Mouse (Mus musculus): ENCODE measurements around the gene Gstm3.

The Gstm3 gene

GRCm38 (mm10) chr3:107929243-107929642 is 39.8 kb downstream of the Gstm3 start:
- peak; percentile 40 for DNase-seq (ENCODE audit: low read depth)

DNA sequence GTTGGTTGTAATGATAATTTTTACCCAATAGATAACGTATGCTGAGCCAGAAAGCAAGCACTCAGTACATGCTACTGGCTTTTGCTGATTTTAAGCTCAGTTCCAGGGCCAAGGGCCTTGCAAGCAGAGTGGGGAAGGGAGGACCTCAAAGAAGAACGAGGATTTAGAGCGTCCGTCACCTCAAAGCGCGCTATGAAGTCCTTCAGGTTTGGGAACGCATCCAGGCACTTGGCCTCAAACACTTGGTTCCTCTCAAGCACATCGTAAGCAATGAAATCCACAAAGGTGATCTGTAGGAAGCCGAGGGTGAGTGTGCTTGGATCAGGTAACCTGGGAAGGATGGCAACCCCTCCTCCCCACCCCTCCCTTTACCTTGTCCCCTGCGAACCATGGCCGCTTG is 40.4 kb downstream of the Gstm3 start:
- no peak for DNase-seq (ENCODE audit: low read depth)

DNA sequence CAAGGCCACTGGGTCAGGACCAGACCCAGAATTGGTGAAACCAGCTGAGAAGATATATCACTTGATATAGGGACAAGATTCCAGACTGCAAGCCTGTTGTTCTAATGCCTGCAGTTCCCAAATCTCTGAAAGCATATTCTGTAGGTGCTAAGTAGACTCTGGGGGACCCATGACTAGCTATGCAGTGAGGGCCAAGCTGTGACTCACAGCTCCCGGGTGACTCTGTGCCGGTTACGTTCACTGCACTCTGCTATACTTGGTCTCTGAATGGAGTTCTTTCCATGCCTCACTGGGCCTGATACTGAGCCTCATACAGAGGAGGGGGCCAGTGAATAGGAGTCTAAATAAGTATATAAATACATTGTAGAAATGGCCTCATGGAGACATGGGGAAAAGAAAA is 41.2 kb downstream of the Gstm3 start:
- peak; percentile 73 for DNase-seq (ENCODE audit: low read depth)

GRCm38 (mm10) chr3:107925335-107925734 is 43.7 kb downstream of the Gstm3 start:
- no peak for DNase-seq (ENCODE audit: low read depth)

DNA sequence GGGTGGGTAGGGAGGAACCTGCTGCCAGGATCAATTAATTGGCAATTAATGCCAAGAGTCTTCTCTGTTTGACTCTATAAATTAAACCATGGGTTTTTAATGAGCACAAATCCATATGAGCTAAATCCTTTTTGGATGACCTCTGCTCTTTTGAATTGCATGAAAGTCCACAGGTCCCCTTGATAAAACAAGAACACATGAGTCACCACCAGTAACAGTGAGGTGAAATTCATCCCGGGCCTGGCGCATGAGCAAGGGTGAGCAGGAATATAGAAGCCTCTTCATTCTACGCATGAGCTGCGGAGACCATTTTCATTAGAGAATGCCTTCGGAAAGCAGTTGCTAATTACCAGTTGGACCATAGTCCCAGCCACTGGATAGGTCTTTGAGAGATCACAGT is 48.7 kb downstream of the Gstm3 start:
- no peak for DNase-seq (ENCODE audit: low read depth)

DNA sequence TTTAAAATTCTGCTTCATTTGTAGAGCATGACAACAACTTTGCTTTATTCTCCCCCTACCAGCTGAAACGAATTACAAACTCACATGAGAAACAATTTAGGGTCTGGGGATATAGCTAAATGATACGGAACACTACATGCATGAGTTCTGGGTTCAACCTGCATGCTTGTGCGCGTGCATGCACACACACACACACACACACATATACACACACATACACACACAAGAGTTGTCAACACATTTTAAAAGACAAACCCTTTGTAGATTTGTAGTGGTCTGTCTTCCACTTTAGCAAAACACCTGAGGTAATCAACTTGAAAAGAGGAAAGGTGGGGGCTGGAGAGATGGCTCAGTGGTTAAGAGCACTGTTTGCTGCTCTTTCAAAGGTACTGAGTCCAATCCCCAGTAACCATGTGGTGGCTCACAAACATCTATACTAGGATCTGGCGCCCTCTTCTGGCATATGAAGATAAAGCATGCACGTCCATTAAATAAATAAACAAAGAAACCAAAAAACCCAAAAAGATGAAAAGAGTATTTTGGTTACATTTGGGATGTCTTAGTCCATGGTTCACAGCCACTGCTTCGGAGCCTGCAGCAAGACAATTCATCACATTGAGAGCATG is 51.2 kb downstream of the Gstm3 start:
- peak; percentile 87 for DNase-seq (ENCODE audit: low read depth)

DNA sequence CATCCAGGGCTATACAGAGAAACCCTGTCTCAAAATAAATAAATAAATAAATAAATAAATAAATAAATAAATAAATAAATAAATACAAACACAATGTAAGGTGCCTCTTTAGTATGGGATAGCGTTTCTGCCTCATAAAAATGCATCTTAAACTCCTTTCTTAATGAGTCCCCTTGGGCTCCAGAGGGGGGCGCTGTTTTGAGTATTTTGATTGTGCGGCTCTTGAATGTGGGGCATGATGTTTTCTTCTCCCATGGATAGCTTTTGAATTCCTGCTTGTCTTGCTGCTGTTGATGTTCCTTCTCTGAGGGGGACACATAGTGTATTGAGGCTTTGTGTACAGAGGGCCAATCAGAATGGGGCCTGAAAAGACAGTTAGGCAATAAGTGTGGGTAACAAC is 52.0 kb downstream of the Gstm3 start:
- DNase-seq (ENCODE audit: low read depth) = no peak

DNA sequence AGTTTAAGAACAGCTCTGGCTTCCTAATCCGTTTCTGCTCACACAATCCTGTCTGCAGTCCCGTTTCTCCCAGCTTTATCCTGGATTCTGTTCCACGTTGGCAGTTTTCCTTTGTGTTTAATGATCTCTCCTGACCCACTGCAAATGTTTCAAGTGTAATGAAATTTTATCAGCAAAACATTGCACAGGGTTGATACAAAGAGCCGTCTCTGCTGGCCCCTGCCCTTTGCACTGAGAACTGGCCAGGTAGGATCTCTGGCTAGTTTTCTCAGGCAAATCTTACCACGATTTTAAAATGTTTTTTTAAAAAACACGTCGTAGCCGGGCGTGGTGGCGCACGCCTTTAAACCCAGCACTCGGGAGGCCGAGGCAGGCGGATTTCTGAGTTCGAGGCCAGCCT is 52.4 kb downstream of the Gstm3 start:
- DNase-seq (ENCODE audit: low read depth) = no peak
